Mouse (Mus musculus) heart, embryonic 16.5 days (tissue): ENCODE data around the gene Prr23a1. TPM values are rescaled to one million over a fixed set of nuclear protein-coding genes. Genes with fewer than 3 reads are reported as not detected.
"Not testable (repeated sequence)": the region's sequence is repeated elsewhere in the genome, so short reads cannot be mapped to it uniquely, and the experiment has no call there.

Source experiments
- ATAC-seq: fragments of 200-750 bp; cut with Nextera tagmentation; replicated peaks from 2 replicates; pipeline ENCODE4 v1.8.0; 2017; ENCODE audit warnings: moderate number of reproducible peaks; ENCODE audit not compliant: insufficient read depth, low FRiP score; ENCODE audit errors: extremely low read depth
- H3K27ac ChIP-seq: fragments of 300-500 bp; sonication (generic); 2 replicates; pipeline ENCODE4 v1.5.1; 2014; ENCODE audit warnings: mild to moderate bottlenecking, low read length, control low read depth, moderate library complexity
- H3K27me3 ChIP-seq: fragments of 300-500 bp; sonication (generic); 2 replicates; pipeline ENCODE4 v1.6.1; 2014; ENCODE audit warnings: low read length, mixed read lengths; ENCODE audit not compliant: control insufficient read depth, insufficient read depth
- H3K36me3 ChIP-seq: fragments of 300-500 bp; sonication (generic); 2 replicates; pipeline ENCODE4 v1.6.1; 2014; ENCODE audit not compliant: control insufficient read depth, insufficient read depth
- H3K4me1 ChIP-seq: fragments of 300-500 bp; sonication (generic); 2 replicates; pipeline ENCODE4 v1.6.1; 2014; ENCODE audit warnings: low read length, mixed read lengths; ENCODE audit not compliant: control insufficient read depth, insufficient read depth
- H3K4me2 ChIP-seq: fragments of 300-500 bp; sonication (generic); 2 replicates; pipeline ENCODE4 v1.6.1; 2014; ENCODE audit warnings: low read depth, mild to moderate bottlenecking, control low read depth, low read length
- H3K4me3 ChIP-seq: fragments of 300-500 bp; sonication (generic); 2 replicates; pipeline ENCODE4 v1.5.1; 2014; ENCODE audit warnings: mild to moderate bottlenecking, control low read depth, low read length
- H3K9ac ChIP-seq: fragments of 300-500 bp; sonication (generic); 2 replicates; pipeline ENCODE4 v1.6.1; 2014; ENCODE audit warnings: low read length, control low read depth
- H3K9me3 ChIP-seq: fragments of 300-500 bp; sonication (generic); replicated peaks from 2 replicates; pipeline ENCODE4 v1.6.1; 2016; ENCODE audit warnings: low read length; ENCODE audit not compliant: control insufficient read depth
- WGBS: fragments of 180-500 bp; shearing (Covaris S2); extraction: QIAGEN DNeasy Blood & Tissue Kit; methylation state at CpG from one replicate; pipeline ENCODE4 v1.1.7; 2014; 5-methylcytosine and 5-hydroxymethylcytosine counted together
- polyA plus RNA-seq: library from polyadenylated mRNA; unstranded; fragments of >200 nt; fragmentation: Nextera tagmentation; extraction: Ambion mirVana; gene quantifications from 2 replicates; pipeline ENCODE4 v1.2.1, GENCODE M21; 2015

Gene Prr23a1
- polyA plus RNA-seq: not detected in 2 replicates

GRCm38 (mm10) chr9:98842117-98842516 lies at the start of gene Prr23a1:
Gene Prr23a1 (plus strand): TSS chr9:98842503.
- Histone ChIP-seq H3K4me1 (no peaks in the 10 kb centered on the region), H3K36me3 (no peaks in the 10 kb centered on the region), H3K4me2 (peak within 1 kb of the TSS; percentile 37; the same call in 1 of the 2 replicates), H3K9me3 (no peaks in the 10 kb centered on the region), H3K9ac (no peak within 1 kb of the TSS), H3K27me3 (0 out of 2 replicates have a peak, but pooled peaks cover 2% of the 10 kb centered on the region), H3K4me3 (no peak within 1 kb of the TSS), H3K27ac (no peak within 1 kb of the TSS)
- WGBS: 52% methylated on average over 22 of the region's 22 CpGs
- no peak for ATAC-seq

GRCm38 (mm10) chr9:98799021-98799420 lies 43.3 kb upstream of the Prr23a1 start:
- no peaks in the 10 kb centered on the region for H3K9me3 ChIP-seq
- H3K4me3 ChIP-seq: no peak overlapping the region
- H3K9ac ChIP-seq: no peak overlapping the region
- H3K27me3 ChIP-seq: 0 out of 2 replicates have a peak, but pooled peaks cover 2% of the 10 kb centered on the region
- ATAC-seq: no peak
- H3K27ac ChIP-seq: no peak overlapping the region
- WGBS: 62% methylated on average over 1 of the region's 1 CpGs
- H3K4me1 ChIP-seq: no peaks in the 10 kb centered on the region
- H3K36me3 ChIP-seq: no peaks in the 10 kb centered on the region
- no peak overlapping the region for H3K4me2 ChIP-seq

GRCm38 (mm10) chr9:98803971-98804370 lies 38.3 kb upstream of the Prr23a1 start:
- Histone ChIP-seq H3K9ac (no peak overlapping the region), H3K27ac (no peak overlapping the region), H3K4me3 (no peak overlapping the region), H3K36me3 (no peaks in the 10 kb centered on the region), H3K9me3 (no peaks in the 10 kb centered on the region), H3K4me1 (no peaks in the 10 kb centered on the region), H3K4me2 (no peak overlapping the region), H3K27me3 (peaks cover 4% of the 10 kb centered on the region; the same call in 1 of the 2 replicates)
- 56% methylated on average over 12 of the region's 12 CpGs for WGBS
- ATAC-seq: no peak

GRCm38 (mm10) chr9:98805511-98805910 lies 36.8 kb upstream of the Prr23a1 start:
- Histone ChIP-seq H3K4me2 (no peak overlapping the region), H3K9ac (no peak overlapping the region), H3K27me3 (peaks cover 4% of the 10 kb centered on the region; the same call in 1 of the 2 replicates), H3K4me3 (no peak overlapping the region), H3K36me3 (no peaks in the 10 kb centered on the region), H3K9me3 (no peaks in the 10 kb centered on the region), H3K27ac (no peak overlapping the region), H3K4me1 (no peaks in the 10 kb centered on the region)
- no peak for ATAC-seq
- WGBS: 72% methylated on average over 15 of the region's 15 CpGs

GRCm38 (mm10) chr9:98805934-98806333 lies 36.4 kb upstream of the Prr23a1 start:
- Histone ChIP-seq H3K36me3 (no peaks in the 10 kb centered on the region), H3K4me2 (no peak overlapping the region), H3K9me3 (no peaks in the 10 kb centered on the region), H3K27me3 (peaks cover 4% of the 10 kb centered on the region; the same call in 1 of the 2 replicates), H3K27ac (no peak overlapping the region), H3K4me3 (no peak overlapping the region), H3K9ac (no peak overlapping the region), H3K4me1 (no peaks in the 10 kb centered on the region)
- no peak for ATAC-seq
- 65% methylated on average over 3 of the region's 3 CpGs for WGBS

GRCm38 (mm10) chr9:98807631-98808030 lies 34.7 kb upstream of the Prr23a1 start:
- H3K27me3 ChIP-seq: peaks cover 4% of the 10 kb centered on the region; the same call in 1 of the 2 replicates
- H3K4me1 ChIP-seq: no peaks in the 10 kb centered on the region
- no peak overlapping the region for H3K4me3 ChIP-seq
- no peaks in the 10 kb centered on the region for H3K9me3 ChIP-seq
- WGBS: 80% methylated on average over 8 of the region's 8 CpGs
- no peak overlapping the region for H3K27ac ChIP-seq
- H3K9ac ChIP-seq: no peak overlapping the region
- ATAC-seq: no peak
- no peak overlapping the region for H3K4me2 ChIP-seq
- no peaks in the 10 kb centered on the region for H3K36me3 ChIP-seq

- not testable (repeated sequence) for H3K27me3 ChIP-seq, H3K4me1 ChIP-seq, H3K9ac ChIP-seq, ATAC-seq, H3K36me3 ChIP-seq, H3K27ac ChIP-seq, H3K4me2 ChIP-seq, H3K4me3 ChIP-seq, H3K9me3 ChIP-seq
- whole genome bisulfite sequencing: 56% methylated on average over 2 of the region's 2 CpGs
Observed at GRCm38 (mm10) chr9:98809526-98809925, 32.8 kb upstream of the Prr23a1 start.

- H3K9ac ChIP-seq: no peak overlapping the region
- no peaks in the 10 kb centered on the region for H3K4me1 ChIP-seq
- H3K9me3 ChIP-seq: no peaks in the 10 kb centered on the region
- no peaks in the 10 kb centered on the region for H3K27me3 ChIP-seq
- WGBS: 63% methylated on average over 3 of the region's 3 CpGs
- H3K4me3 ChIP-seq: no peak overlapping the region
- ATAC-seq: no peak
- no peak overlapping the region for H3K27ac ChIP-seq
- no peak overlapping the region for H3K4me2 ChIP-seq
- H3K36me3 ChIP-seq: no peaks in the 10 kb centered on the region
Observed at GRCm38 (mm10) chr9:98816066-98816465, 26.2 kb upstream of the Prr23a1 start.

- Histone ChIP-seq H3K27ac (no peak overlapping the region), H3K4me2 (no peak overlapping the region), H3K9me3 (no peaks in the 10 kb centered on the region), H3K27me3 (no peaks in the 10 kb centered on the region), H3K4me3 (no peak overlapping the region), H3K9ac (no peak overlapping the region), H3K4me1 (no peaks in the 10 kb centered on the region), H3K36me3 (no peaks in the 10 kb centered on the region)
- ATAC-seq: no peak
- 72% methylated on average over 7 of the region's 7 CpGs for WGBS
Observed at GRCm38 (mm10) chr9:98817592-98817991, 24.7 kb upstream of the Prr23a1 start.
